Mouse (Mus musculus) adrenal gland, postnatal 14 days (tissue): Measurements from ENCODE around the gene Adamtsl1. TPM values are rescaled to one million over a fixed set of nuclear protein-coding genes. Genes with fewer than 3 reads are reported as not detected.

Experiments used
- DNase-seq: peaks from one replicate; pipeline ENCODE4 v3.0.0; 2021; ENCODE audit warnings: mixed read lengths
- total RNA-seq: library from RNA; stranded (reverse); gene quantifications from 2 replicates; pipeline ENCODE4 v1.2.3, GENCODE M21; 2021

Adamtsl1 gene
- total RNA-seq, 1 experiment from 2014 or later: 14.9 TPM

- no peak for DNase-seq
Measured at GRCm38 (mm10) chr4:86201766-86202165, 687.8 kb downstream of the Adamtsl1 start.

- no peak for DNase-seq
Measured at GRCm38 (mm10) chr4:86203288-86203687, 689.3 kb downstream of the Adamtsl1 start.

GRCm38 (mm10) chr4:86224875-86225274 is 710.9 kb downstream of the Adamtsl1 start:
- DNase-seq: no peak

- DNase-seq: no peak
Measured at GRCm38 (mm10) chr4:86227096-86227495, 713.1 kb downstream of the Adamtsl1 start.

- DNase-seq: no peak
Measured at GRCm38 (mm10) chr4:86233197-86233596, 719.2 kb downstream of the Adamtsl1 start.

GRCm38 (mm10) chr4:86241854-86242424 is 728.0 kb downstream of the Adamtsl1 start:
- no peak for DNase-seq

GRCm38 (mm10) chr4:86270085-86270484 is 756.1 kb downstream of the Adamtsl1 start:
- no peak for DNase-seq

- no peak for DNase-seq
Measured at GRCm38 (mm10) chr4:86273703-86274355, 759.9 kb downstream of the Adamtsl1 start.

- no peak for DNase-seq
Measured at GRCm38 (mm10) chr4:86274663-86275062, 760.7 kb downstream of the Adamtsl1 start.

- no peak for DNase-seq
Measured at GRCm38 (mm10) chr4:86276021-86276813, 762.2 kb downstream of the Adamtsl1 start.

- no peak for DNase-seq
Measured at GRCm38 (mm10) chr4:86278546-86278945, 764.6 kb downstream of the Adamtsl1 start.

GRCm38 (mm10) chr4:86286572-86286971 is 772.6 kb downstream of the Adamtsl1 start:
- DNase-seq: no peak

GRCm38 (mm10) chr4:86288264-86288663 is 774.3 kb downstream of the Adamtsl1 start:
- DNase-seq: no peak

- DNase-seq: no peak
Measured at GRCm38 (mm10) chr4:86289511-86290273, 775.7 kb downstream of the Adamtsl1 start.

GRCm38 (mm10) chr4:86294828-86295251 is 780.9 kb downstream of the Adamtsl1 start:
- DNase-seq: no peak

- DNase-seq: no peak
Measured at GRCm38 (mm10) chr4:86301469-86301868, 787.5 kb downstream of the Adamtsl1 start.

- no peak for DNase-seq
Measured at GRCm38 (mm10) chr4:86302095-86302494, 788.1 kb downstream of the Adamtsl1 start.

GRCm38 (mm10) chr4:86306753-86307152 is 792.8 kb downstream of the Adamtsl1 start:
- DNase-seq: no peak

- no peak for DNase-seq
Measured at GRCm38 (mm10) chr4:86309178-86309577, 795.2 kb downstream of the Adamtsl1 start.

- DNase-seq: peak; percentile 29
Measured at GRCm38 (mm10) chr4:86310806-86311730, 797.1 kb downstream of the Adamtsl1 start.

- DNase-seq: no peak
Measured at GRCm38 (mm10) chr4:86312366-86312765, 798.4 kb downstream of the Adamtsl1 start.
